Mouse (Mus musculus) telencephalon, adult 2 months (tissue): ENCODE measurements at regions not wholly inside any gene's neighbourhood (a gene's known extent, or its start where the extent isn't known, plus 50 kb on each side); places are given as distances from the start of the nearest gene placed in this dataset.

Experiments
- DNase-seq: peaks from one replicate; pipeline ENCODE4 v3.0.0-alpha.2; 2011; ENCODE audit warnings: low read depth, low spot score

DNA sequence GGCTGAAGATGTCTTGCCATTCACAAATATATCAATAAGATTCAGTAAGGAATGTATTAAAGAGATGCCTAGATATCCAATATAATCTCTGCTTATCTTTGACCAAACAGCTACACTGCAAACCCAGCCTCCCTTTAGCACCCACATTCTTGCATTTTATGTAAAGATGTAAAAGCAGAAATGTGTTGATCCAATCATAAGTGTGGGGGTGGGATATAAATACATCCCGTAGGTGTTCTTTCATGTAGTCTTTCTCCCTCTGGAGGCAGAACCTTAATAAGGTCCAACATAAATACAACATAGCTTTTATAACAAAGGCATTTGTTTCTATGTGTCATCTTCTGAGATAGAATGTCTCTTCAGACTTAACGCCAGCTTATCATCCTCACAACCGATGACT is 637.1 kb upstream of the Flrt2 start:
- peak; percentile 43 for DNase-seq

DNA sequence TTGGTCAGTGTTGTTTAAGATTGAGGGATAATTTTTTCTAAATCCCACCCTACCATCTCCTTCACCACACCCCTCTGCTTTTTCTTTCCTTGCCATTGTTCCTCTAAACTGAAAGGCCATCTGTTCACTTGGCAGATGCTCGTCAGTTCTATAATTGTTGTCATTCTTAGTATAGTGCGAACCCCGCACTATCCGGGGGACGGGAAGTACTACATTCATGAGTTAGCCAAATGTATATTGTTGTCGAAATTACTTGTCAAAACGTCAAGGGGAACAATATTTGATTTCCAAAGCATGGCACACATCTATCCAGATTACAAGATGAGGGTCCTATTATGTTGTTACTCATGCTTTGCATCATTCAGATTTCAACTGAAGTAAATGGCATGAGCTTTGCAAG is 635.1 kb upstream of the Flrt2 start:
- DNase-seq: peak; percentile 27

DNA sequence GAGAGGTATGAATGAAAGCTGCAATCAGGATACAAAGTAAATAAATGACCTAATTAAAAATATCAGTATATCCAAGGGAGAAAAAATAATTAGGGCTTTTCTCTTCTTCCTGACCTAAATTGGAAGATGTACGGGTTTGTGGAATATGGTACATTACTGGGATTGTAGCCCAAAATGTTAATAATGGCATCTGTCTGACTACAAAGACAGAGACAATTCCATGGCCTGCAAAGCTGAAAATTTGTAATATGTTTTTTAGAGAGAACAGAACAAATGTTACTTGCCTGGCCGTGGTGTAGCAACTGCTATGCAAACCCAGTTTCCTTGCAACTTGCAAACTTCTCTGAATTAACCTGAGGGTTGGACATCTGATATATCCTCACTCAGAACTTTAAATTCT is 632.6 kb upstream of the Flrt2 start:
- peak; percentile 19 for DNase-seq

DNA sequence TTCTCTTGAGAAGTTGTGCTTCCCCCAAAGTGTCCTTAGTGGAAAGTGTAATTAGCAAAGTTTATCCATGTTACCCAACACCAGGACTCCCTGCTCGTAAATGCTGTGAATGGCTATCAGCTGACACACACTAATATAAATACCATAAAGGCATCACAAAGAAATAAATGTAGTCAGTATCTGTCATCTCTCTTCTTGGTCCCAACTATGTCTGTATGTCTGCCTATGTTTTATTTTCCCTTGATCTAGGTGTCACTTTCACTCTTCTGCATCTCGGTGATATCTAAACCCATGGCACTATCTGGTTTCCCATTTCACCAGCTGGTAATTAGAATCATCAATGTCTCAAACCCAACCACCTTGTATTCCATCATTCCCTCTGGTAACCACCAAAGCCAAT is 619.7 kb upstream of the Flrt2 start:
- DNase-seq: no peak

DNA sequence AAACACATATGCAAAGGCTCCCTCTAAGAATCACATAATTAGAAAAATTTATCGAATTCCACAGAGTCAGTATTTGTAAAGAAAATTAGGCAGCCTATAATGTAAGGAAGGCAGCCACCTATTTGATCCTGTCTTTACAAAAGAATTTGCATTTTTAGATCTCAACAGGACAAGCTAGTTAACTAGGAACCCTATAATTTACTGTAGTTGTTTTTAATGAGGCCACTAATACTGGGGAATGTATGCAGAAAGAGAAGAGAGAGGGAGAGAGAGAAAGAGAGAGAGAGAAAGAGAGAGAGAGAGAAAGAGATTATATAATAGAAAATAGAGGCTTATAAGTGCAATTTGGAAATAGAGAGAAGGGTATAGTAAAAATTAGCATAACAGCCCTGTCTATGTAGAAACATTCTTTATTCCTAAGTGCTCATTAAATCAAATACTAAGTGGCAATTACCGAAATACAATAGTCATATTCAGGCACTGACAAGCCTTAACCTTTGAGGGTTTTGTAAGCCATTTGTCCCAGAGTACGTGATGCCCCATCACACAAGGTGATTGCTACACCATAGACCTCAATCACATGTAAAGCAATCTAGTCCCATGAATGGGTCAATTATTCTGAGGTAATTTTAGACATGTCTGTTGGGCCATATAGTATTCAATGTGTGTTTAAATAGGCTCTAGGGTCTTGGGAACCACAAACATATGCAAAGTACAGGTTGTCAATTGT is 572.6 kb upstream of the Flrt2 start:
- no peak for DNase-seq

DNA sequence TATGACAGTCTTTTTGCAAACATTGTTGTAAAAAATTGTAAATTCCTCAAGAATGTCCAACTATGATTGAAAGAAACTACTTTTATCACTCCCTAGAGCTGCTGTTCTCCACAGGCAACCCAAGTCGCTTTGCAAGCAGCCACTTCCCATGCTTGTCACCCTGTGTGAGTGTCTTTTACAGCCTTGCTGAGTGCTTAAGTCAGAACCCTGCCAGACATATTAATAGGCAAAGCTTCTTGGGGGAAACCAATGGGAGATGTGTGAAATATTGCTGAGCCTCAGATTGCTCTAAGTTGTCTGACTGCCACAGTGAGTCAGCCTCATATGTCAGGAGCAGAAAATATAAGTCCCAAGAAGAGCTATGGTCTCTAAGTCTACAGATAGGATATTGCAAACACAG is 559.2 kb upstream of the Flrt2 start:
- DNase-seq: no peak

DNA sequence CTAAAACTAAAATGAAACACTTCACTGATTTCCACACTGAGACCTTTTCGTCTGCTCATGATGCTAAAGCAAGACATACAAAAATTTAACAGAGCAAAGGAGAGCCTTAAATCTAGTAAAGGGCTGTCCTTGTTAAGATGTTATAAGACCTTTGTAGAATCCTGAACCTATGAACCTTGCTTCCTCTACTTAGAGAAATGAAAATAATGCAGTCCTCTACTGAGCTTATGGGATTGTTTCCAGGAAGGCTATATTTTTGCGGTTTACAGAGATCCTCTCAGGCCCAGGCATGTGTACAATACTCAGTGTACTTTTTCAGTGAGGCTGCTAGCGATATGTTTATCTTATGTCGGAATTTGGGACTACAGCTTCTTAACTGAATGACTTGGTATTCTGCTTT is 558.5 kb upstream of the Flrt2 start:
- no peak for DNase-seq

DNA sequence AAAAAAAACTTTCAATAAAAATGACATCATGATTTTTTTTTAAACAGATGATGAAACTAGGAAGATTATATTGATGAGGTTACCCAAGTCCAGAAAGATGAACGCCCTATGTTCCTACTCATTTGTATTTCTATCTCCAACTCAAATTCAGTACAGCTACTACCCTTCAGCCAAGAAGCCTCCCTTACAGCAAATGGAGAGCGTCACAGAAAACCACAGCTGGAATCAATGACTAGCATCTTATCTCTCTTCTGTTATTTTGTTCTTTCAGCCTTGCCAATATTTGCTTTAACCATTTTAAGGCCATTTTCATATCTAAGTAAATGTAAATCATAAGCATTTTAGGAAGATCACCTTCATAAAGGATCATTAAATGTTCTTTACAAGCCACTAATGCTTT is 553.9 kb upstream of the Flrt2 start:
- DNase-seq: no peak

DNA sequence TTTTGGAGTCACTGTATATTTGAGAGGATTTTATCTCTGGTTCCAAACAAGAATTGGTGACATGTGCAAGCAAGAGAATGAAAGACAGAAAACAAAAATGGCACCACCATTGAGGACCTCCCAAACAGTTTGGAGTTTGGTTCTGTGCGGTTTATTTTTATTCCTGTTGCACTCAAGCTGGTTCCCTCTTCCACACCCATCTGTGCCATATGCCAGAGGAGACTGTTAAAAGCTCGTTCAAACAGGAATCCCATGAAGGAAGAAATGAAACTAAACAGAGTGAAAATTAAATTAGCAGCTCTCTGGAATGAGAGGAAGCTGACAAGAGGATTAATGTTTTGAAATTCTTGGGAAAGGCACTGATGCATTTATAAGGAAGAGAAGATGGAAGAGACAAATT is 521.0 kb upstream of the Flrt2 start:
- DNase-seq: peak; percentile 53

DNA sequence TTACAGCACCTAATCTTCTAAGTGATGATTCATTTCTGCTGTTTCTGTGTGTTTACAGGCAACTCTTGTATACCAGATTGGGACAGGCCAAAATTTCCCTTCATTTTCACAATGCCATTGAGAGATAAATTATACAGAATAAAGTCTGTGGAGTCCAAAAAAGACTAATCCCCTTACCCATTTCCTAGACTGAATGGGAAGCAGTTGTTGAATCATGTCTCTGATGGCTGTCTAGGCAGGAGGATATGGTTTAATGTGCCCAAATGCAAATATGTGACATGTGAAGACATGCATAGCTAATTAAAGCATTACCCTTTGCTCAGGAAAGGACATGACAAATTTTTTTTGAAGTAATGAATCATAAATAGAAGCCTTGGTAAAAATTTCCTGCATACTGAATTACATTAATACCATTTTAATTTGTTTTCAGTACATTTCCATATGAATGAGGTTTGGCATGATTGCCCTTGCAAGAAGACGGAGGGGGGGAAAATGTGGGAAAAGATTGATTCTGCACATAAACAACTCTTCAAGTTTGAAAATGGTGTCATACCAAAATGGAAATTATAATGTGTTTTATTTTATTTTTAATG is 518.1 kb upstream of the Flrt2 start:
- DNase-seq: no peak

DNA sequence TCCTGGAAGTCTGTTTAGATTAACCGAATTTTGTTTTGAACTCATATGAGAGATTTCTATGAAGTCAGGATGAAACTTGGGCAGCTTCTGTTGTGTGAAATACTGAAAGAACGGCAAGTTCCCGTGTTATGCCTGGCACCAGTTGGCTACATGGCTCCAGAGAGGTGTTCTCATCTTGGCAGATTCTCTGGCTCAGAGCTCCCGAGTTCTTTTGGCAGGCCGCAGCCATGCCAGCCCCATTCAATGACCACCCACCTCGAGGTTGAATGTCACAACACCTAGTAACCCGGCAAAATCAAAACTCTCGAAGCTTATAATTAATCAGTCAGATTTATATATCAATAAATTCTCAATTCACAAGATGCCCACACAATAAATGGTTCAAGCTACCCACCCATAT is 489.5 kb upstream of the Flrt2 start:
- no peak for DNase-seq

DNA sequence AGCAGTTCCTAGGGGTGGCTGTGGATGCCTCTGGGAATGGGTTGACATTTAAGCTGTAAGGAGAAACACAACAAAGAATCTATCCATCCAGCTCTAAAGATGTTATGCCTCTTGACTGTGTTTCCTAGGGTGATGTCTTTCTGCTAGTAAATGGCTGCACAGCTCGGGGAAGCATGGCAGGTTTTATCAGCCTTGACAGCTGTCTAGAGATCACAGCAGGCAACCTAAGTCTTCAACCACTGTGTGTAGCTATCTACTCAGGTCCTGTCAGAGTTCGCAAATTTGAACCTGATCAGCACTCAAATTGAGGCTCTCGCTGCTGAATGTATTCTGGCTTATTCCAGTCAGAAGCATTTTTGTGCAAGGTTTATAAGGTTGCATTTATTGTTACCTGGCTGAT is 486.9 kb upstream of the Flrt2 start:
- DNase-seq: no peak

DNA sequence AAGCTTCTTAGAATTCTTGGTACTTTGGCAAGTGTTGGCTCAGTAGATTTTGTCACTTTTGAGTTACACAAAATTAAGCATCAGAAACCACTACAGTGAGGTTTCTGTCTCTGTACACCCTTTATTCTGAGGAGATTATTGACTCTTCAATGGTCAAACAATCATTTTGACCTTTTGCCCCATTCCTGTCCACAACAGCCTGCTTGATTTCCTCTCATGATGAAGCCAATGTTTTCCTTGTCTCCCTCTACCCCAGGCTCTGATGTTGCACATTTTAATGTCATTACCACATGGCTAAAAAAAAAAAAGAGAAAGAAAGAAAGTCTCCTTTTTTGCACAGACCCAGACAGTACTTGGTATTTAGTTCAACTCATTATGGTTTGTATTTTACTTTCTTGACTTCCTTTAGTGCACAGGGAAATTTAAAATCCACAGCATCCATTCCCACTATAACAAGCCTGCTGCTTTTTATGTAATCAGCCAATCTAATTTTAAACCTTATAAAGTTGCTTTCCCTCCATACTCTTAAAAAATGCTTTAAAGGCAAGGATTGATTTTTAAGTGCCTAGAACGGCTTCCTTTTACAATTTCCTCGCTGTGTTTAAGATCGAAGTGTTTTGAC is 452.8 kb upstream of the Flrt2 start:
- peak; percentile 24 for DNase-seq

DNA sequence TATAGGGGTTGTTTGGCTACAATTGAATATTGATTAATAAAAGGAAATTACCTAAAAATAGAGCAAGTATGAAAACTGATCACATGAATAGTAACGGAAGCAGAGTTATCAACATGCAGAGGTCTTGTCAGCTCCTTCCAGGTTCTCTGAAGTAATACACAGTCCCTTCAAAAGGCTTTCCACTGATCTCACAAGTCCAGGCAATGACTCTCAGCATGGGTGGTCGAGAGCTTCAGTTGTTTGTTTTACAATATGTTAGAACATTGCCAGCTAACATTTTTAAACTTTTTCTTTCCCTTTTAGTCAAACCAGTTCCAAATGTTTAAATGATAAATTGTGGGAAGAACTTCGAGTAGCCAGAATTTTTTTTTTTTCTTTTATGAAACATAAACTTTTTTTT is 424.8 kb upstream of the Flrt2 start:
- no peak for DNase-seq

DNA sequence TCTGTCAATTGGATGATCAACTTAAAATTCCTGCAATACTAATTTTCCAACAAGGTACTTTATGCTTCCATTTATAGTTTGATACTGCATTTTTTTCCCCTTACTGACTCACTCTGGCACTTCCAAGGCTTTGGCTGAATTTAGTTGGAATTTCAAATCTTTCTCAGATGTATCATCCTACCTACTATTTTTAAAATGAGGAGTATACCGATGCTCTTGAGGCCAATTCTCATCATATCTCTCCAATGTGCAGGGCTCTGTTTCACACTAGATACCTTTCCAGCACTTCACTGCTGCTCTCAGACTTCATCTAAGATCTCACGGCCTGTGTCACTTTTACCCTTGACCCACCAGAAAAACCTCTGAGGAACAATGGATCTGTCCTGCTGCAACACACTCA is 386.6 kb upstream of the Flrt2 start:
- peak; percentile 48 for DNase-seq

DNA sequence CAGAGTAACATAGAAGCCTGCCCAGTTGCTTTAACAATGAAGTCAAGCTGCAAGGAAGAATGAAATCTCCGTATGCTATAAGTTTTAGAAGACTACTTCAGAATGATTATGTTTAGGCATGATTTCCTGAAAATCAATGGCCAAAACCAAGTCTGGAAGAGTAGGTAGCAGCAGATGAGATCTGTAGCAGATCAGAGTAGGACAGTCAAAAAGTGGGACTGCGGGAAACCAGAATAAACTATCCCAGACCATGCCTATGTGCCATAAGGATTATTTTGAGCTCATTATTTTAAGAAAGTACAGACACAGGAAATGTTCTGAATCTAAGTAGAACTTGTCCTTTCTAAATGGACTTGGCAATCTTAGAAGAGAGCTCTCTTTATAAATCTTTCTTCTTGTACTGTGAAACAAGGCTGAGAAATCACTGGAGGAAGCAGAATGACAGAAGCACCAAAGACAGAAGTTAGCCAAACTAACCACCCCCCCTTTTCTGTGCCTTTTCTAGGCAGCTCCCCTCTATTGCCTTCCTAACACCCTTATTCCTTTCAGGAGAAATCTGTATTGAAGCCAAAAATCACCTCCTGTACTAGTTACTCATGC is 376.8 kb upstream of the Flrt2 start:
- peak; percentile 86 for DNase-seq

DNA sequence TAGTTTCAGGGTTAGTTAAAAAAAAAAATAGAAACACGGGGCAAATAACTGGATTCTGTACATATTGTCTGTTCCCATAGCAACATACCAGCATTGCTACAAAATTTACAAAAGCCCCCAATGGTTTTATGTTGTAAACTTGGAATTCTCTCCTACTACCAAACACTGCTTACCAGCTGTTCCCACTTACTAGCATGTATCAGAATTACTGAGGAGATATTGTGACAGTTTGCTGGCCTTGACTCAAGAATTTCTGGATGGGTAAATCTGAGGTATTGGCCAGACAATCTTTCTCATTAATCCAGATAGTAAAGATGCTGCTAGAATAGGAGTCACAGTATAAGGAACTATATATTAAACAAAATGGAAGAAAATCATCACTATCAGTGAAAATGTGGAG is 375.2 kb upstream of the Flrt2 start:
- no peak for DNase-seq

DNA sequence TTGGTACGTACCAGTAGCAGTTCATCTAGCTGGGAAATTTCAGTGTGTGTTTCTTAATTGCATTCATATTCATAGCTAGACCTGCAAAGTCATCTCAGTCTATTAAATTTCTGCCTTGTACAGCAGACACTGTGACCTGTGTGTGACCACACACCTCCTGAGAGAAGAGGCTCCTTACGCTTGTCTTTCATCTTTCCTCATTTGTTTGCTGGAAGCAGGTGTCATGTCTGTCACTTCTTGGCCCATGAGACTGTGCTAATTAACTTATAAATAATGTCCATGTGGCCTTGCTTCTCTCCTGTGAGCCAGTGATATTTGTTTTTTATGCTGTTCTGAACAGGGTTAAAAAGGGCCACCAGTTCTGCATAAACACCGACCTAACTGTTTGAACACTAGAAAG is 370.3 kb upstream of the Flrt2 start:
- DNase-seq: no peak

DNA sequence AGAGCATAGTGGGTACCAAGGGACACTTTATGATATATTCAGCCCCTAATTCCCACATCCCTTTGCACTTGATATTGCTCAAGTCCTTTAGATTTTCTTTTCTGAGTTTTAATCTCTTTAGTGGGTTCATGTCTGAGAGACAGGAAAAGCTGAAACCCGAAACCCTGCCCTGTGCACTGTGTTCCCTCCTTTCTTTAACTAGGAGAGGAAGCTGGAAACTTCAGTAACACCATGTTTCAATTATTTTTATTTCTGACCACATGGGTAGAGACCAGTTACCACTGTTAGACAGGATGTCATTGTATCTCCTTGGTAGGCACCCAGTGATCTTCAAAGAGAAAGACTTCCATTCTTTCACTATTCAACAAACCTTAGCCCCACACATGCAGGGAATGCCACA is 362.4 kb upstream of the Flrt2 start:
- no peak for DNase-seq

DNA sequence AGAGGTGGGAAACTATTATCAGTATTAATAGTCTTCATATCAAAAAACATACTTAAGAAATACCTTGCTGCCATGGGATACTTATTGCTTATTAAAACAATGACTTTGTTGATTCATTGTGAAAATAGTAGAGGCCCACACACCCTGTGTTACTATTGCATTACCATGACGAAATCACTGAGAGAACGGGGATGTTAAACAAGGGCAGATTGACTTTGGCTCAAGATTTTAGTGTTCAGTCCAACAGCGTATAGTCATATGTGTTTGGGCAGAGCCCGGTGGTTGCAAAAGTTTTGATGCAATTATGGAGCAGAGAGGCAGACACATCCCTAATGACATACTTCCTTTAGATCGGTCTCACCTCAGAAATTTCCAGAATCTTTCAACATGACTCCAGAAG is 344.2 kb upstream of the Flrt2 start:
- no peak for DNase-seq

DNA sequence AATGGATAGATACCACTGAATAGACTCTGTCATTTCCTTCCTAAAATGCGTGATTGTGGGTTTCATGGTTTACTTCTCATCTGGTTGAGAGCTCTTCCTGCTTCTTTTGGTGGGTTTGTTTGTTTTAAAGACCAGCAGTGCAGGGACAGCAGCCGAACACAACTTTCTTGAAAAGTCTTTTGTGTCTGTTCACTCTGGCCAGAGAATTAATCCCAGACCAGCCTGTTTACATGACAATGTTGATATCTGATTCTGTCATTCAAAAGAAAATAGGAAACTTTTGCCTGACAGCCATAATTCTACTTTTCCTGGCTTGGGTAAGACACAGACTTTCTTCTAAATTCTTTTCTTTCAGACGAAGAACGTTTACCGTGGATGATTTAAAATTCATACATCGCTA is 336.9 kb upstream of the Flrt2 start:
- no peak for DNase-seq

DNA sequence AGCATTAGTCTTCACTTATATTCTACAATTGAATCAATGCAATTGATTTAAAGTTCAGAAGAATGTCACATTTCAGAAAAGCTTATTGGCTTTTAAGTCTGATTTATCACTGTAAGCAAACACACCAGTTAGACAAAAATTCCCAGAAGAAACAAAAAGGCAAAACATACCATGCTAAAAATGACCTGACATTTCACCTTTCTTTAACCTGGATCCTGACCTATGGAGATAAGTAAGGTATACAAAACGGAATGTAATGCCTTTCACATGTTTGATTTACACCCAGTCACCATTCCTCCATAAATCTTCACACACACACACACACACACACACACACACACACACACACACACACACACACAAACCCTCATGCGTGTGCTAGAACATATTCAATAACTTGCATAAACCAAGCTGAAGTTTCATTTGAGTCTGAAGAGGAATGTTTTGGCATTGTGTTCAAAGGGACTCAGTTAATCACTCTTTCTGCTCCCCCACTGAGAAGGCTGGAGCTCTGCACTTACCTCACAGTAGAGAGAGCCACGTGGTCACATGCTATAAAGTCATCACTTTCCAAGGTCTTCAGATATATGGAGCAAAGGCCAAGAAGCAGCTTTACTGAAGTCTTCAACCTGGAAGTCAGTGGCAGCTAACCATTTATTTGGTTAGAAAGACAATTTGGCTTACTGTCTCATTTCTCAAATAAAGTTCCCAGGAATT is 307.6 kb upstream of the Flrt2 start:
- DNase-seq: no peak
